Mouse (Mus musculus) liver, embryonic 14.5 days (tissue): ENCODE data around the gene Hmcn2. TPM values are rescaled to one million over a fixed set of nuclear protein-coding genes. Genes with fewer than 3 reads are reported as not detected.

Experiments used
- ATAC-seq: fragments of 200-750 bp; cut with Nextera tagmentation; 2 replicates; pipeline ENCODE4 v1.8.0; 2017; ENCODE audit warnings: moderate number of reproducible peaks, mild to moderate bottlenecking, moderate library complexity; ENCODE audit not compliant: insufficient read depth
- DNase-seq, 3 experiments: peaks; one replicate each; pipeline ENCODE4 v3.0.0-alpha.2; 2012 to 2013; ENCODE audit warnings: low read depth in 3 of 3, low spot score in 3 of 3
- H3K27ac ChIP-seq: fragments of 300-500 bp; sonication (generic); 2 replicates; pipeline ENCODE4 v1.5.1; 2014; ENCODE audit warnings: moderate library complexity, mild to moderate bottlenecking, control low read depth, inconsistent platforms
- H3K27me3 ChIP-seq: fragments of 300-500 bp; sonication (generic); 2 replicates; pipeline ENCODE4 v1.6.1; 2014; ENCODE audit warnings: mild to moderate bottlenecking, low read length, moderate library complexity; ENCODE audit not compliant: control insufficient read depth, insufficient read depth
- H3K36me3 ChIP-seq: fragments of 300-500 bp; sonication (generic); replicated peaks from 2 replicates; pipeline ENCODE4 v1.6.1; 2014; ENCODE audit warnings: low read depth; ENCODE audit not compliant: control insufficient read depth, insufficient read depth
- H3K4me1 ChIP-seq, 2 experiments: fragments of 200-500 bp in 1 of 2; fragments of 300-500 bp in 1 of 2; sonication (generic) in 1 of 2; replicated peaks; 2 replicates each; pipeline ENCODE4 v1.6.1; 2012 to 2014; ENCODE audit warnings: antibody characterized with exemption in 1 of 2, inconsistent platforms in 1 of 2, low read length in 1 of 2; ENCODE audit not compliant: control insufficient read depth in 2 of 2, insufficient read depth in 2 of 2
- H3K4me2 ChIP-seq: fragments of 300-500 bp; sonication (generic); 2 replicates; pipeline ENCODE4 v1.6.1; 2014; ENCODE audit warnings: low read depth, mild to moderate bottlenecking, control low read depth, moderate library complexity
- H3K4me3 ChIP-seq, 2 experiments: fragments of 200-500 bp in 1 of 2; fragments of 300-500 bp in 1 of 2; sonication (generic) in 1 of 2; 2 replicates each; pipeline ENCODE4 v1.5.1; 2012 to 2014; ENCODE audit warnings: low read depth in 2 of 2, low read length in 2 of 2, mild to moderate bottlenecking in 2 of 2, control low read depth in 1 of 2, inconsistent platforms in 1 of 2, moderate library complexity in 1 of 2; ENCODE audit not compliant: insufficient read depth in 1 of 2
- H3K9ac ChIP-seq: fragments of 300-500 bp; sonication (generic); replicated peaks from 2 replicates; pipeline ENCODE4 v1.6.1; 2014; ENCODE audit warnings: mild to moderate bottlenecking, control low read depth, moderate library complexity
- H3K9me3 ChIP-seq: fragments of 300-500 bp; sonication (generic); 2 replicates; pipeline ENCODE4 v1.6.1; 2016; ENCODE audit warnings: low read length, mixed read lengths; ENCODE audit not compliant: control insufficient read depth
- CTCF ChIP-seq: IDR thresholded peaks from 2 replicates; pipeline ENCODE4 v1.5.1; 2016; ENCODE audit warnings: antibody characterized with exemption, low read depth, control low read depth
- EP300 ChIP-seq: IDR thresholded peaks from 2 replicates; pipeline ENCODE4 v1.6.1; 2016; ENCODE audit warnings: antibody characterized with exemption, low read depth
- WGBS: fragments of 180-500 bp; shearing (Covaris S2); extraction: QIAGEN DNeasy Blood & Tissue Kit; methylation state at CpG from one replicate; pipeline ENCODE4 v1.1.7; 2014; ENCODE audit not compliant: insufficient replicate concordance; 5-methylcytosine and 5-hydroxymethylcytosine counted together
- polyA plus RNA-seq, 2 experiments: library from polyadenylated mRNA; depleted of rRNA in 1 of 2; stranded (reverse) in 1 of 2; unstranded in 1 of 2; fragments of >200 nt; fragmentation: Nextera tagmentation in 1 of 2; extraction: Ambion mirVana in 1 of 2; gene quantifications; 2 replicates each; pipeline versions ENCODE4 v1.2.1 to v1.2.3; 2012 to 2014

Hmcn2 gene
- polyA plus RNA-seq, 2 experiments: 0.10 to 0.27 TPM

- no peaks in the 10 kb centered on the region for H3K36me3 ChIP-seq
- WGBS: 36% methylated on average over 4 of the region's 4 CpGs
- no peak overlapping the region for H3K9ac ChIP-seq
- H3K9me3 ChIP-seq: no peaks in the 10 kb centered on the region
- no peaks in the 10 kb centered on the region for H3K4me1 ChIP-seq
- no peak for TF ChIP-seq EP300
- peak; percentile 45; the same call in 1 of the 2 replicates for TF ChIP-seq CTCF
- H3K4me2 ChIP-seq: no peak overlapping the region
- no peak for ATAC-seq
- no peaks in the 10 kb centered on the region; the same call in 1 of the 2 replicates for H3K27me3 ChIP-seq
- DNase-seq: no peak
- no peak overlapping the region for H3K27ac ChIP-seq
- no peak overlapping the region for H3K4me3 ChIP-seq
These were observed 6.0 kb upstream of the Hmcn2 start for GRCm38 (mm10) chr2:31308257-31308656.

GRCm38 (mm10) chr2:31309549-31309948 lies 4.7 kb upstream of the Hmcn2 start:
- TF ChIP-seq CTCF (no peak), EP300 (no peak)
- 54% methylated on average over 15 of the region's 15 CpGs for WGBS
- Histone ChIP-seq H3K4me1 (no peaks in the 10 kb centered on the region), H3K4me3 (no peak overlapping the region), H3K27ac (no peak overlapping the region), H3K27me3 (peaks cover 13% of the 10 kb centered on the region), H3K9ac (no peak overlapping the region), H3K9me3 (no peaks in the 10 kb centered on the region), H3K36me3 (no peaks in the 10 kb centered on the region), H3K4me2 (no peak overlapping the region)
- ATAC-seq (no peak), DNase-seq (no peak)

- ATAC-seq: no peak
- Histone ChIP-seq H3K27ac (no peak overlapping the region), H3K9me3 (no peaks in the 10 kb centered on the region), H3K27me3 (peaks cover 25% of the 10 kb centered on the region), H3K4me3 (no peak overlapping the region), H3K36me3 (no peaks in the 10 kb centered on the region), H3K4me1 (no peaks in the 10 kb centered on the region), H3K4me2 (no peak overlapping the region), H3K9ac (no peak overlapping the region)
- WGBS: 16% methylated on average over 2 of the region's 2 CpGs
- TF ChIP-seq EP300: no peak
- no peak for TF ChIP-seq CTCF
- no peak for DNase-seq
These were observed 3.9 kb downstream of the Hmcn2 start for GRCm38 (mm10) chr2:31318162-31318561.

- H3K9me3 ChIP-seq: no peaks in the 10 kb centered on the region
- no peaks in the 10 kb centered on the region for H3K4me1 ChIP-seq
- TF ChIP-seq EP300: no peak
- TF ChIP-seq CTCF: no peak
- no peak overlapping the region for H3K4me3 ChIP-seq
- peaks cover 15% of the 10 kb centered on the region for H3K27me3 ChIP-seq
- ATAC-seq (no peak), DNase-seq (no peak)
- no peak overlapping the region for H3K27ac ChIP-seq
- WGBS: 59% methylated on average over 2 of the region's 2 CpGs
- no peak overlapping the region for H3K4me2 ChIP-seq
- no peak overlapping the region for H3K9ac ChIP-seq
- no peaks in the 10 kb centered on the region for H3K36me3 ChIP-seq
These were observed 5.0 kb downstream of the Hmcn2 start for GRCm38 (mm10) chr2:31319200-31319599.

- Histone ChIP-seq H3K4me3 (no peak overlapping the region), H3K4me1 (no peaks in the 10 kb centered on the region), H3K9me3 (no peaks in the 10 kb centered on the region), H3K9ac (no peak overlapping the region), H3K36me3 (no peaks in the 10 kb centered on the region), H3K27me3 (no peaks in the 10 kb centered on the region), H3K27ac (no peak overlapping the region), H3K4me2 (no peak overlapping the region)
- TF ChIP-seq EP300 (no peak), CTCF (no peak)
- DNase-seq (no peak), ATAC-seq (no peak)
- WGBS: 54% methylated on average over 10 of the region's 10 CpGs
These were observed 13.0 kb downstream of the Hmcn2 start for GRCm38 (mm10) chr2:31327186-31327585.
